Mouse (Mus musculus) C3H10T1/2 (cell line): ENCODE results near the gene 1700016D06Rik. TPM values are rescaled to one million over a fixed set of nuclear protein-coding genes. Genes with fewer than 3 reads are reported as not detected.

Source experiments
- polyA plus RNA-seq, 2 experiments: library from polyadenylated mRNA; unstranded; fragments of >200 nt; fragmentation: generic; extraction: Trizol; gene quantifications; one replicate each; pipeline ENCODE4 v1.2.1; 2012; ENCODE audit warnings: missing spikeins in 2 of 2

Gene 1700016D06Rik
- polyA plus RNA-seq = not detected

DNA sequence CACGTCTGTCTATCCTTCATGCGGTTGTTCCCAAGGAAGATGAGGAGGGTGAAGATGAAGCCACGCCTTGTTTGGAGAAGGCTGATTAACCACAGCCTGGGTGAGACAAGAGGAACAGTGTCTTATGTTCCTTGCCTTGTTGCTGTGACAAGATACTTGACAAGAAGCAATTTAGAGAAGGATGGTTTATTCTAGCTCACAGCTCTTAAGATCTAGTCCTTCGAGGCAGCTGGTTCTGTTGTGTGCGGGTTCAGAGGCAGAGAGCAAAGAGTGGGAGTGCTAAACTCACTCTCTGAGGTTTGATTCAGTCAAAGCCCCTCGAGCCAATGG lies at the start of gene 1700016D06Rik:
1700016D06Rik (minus strand) TSS at position 31 of the 330 bp plus-strand sequence.

DNA sequence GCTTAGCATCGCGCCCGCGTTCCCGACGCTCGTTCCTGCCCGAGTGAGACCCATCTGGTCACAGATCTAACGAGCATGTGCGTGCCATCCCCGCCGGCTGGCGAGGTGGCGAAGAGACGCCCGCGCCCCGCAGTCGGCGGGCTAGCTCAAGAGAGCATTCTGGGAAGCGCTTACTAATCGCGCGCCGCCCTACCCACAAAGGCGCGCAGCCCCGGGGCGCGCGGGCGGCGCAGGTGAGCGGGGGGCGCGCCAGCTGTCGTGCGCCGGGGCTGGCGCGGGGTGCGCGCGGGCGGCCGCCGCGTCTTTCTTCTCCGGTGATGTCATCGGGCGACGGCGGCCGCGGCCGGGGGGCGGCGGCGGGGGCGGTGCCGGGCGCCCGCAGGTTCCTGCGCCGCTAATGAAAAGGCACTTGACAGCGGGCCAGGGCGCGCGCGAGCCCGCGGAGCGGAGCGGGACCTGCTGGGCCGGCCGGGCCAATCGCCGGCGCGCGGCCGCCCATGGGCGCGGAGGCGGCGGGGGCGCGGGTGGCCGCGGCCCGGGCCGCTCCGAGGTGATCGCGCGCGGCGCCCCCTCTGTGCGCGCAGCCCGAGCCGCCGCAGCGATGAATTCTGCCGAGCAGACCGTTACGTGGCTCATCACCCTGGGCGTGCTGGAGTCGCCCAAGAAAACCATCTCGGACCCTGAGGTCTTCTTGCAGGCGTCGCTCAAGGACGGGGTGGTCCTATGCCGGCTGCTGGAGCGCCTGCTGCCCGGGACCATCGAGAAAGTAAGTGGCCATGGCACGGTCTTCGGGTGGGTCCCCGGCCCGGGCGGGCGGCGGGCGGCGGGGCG lies 27.0 kb upstream of the 1700016D06Rik start, which contains the start of gene Arhgef7:
Arhgef7 (plus strand) TSS at position 71 of the 831 bp plus-strand sequence.

DNA sequence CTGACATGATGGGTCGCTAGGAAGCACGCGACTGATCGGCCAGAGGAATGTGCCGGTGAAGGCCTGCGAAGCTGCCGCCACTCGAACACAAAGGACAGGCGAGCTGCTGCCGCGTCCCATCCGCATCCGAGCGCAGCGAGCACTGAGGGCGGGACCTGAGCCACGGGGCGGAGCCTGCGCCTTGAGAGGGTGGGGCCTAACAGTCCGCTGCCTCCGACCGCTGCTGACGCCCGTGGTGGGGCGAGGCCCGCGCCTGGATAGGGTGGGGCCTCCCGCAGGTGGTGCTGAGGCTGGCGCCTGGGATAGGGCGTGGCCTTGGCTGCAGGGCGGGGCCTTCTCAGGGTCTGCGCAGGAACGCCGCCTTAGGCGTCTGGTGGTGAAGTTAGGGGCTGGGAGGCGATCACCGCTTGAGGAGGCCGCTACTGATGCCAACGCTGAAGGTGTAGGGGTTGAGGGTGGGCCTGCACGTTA lies 65.2 kb downstream of the 1700016D06Rik start, which contains the start of gene Ankrd10:
Ankrd10 (minus strand) TSS at position 147 of the 471 bp plus-strand sequence.

Other genes with a start within 250 kb of the 1700016D06Rik start
- gene Rab20, start 222.4 kb downstream of the 1700016D06Rik start, polyA plus RNA-seq = 1 to 10 TPM; 2.1 to 2.2 TPM
- 10 to 100 TPM; 35.5 to 72.9 TPM for gene Naxd, start 203.6 kb downstream of the 1700016D06Rik start, polyA plus RNA-seq
- 10 to 100 TPM; 19.3 to 23.0 TPM for gene Cars2, start 150.3 kb downstream of the 1700016D06Rik start, polyA plus RNA-seq
- 10 to 100 TPM in 1 of 2 experiments, 1 to 10 TPM in 1; 5.5 to 24.7 TPM for gene Ing1, start 145.5 kb downstream of the 1700016D06Rik start, polyA plus RNA-seq
- 10 to 100 TPM in 1 of 2 experiments, 1 to 10 TPM in 1; 3.8 to 14.6 TPM for gene Ankrd10, start 65.3 kb downstream of the 1700016D06Rik start, polyA plus RNA-seq
- 10 to 100 TPM in 1 of 2 experiments, 1 to 10 TPM in 1; 5.2 to 23.9 TPM for gene Arhgef7, start 26.7 kb upstream of the 1700016D06Rik start, polyA plus RNA-seq
- not detected for gene Tex29, start 139.4 kb upstream of the 1700016D06Rik start, polyA plus RNA-seq